Mouse (Mus musculus): Measurements from ENCODE around the gene Tspan11.

The Tspan11 gene

DNA sequence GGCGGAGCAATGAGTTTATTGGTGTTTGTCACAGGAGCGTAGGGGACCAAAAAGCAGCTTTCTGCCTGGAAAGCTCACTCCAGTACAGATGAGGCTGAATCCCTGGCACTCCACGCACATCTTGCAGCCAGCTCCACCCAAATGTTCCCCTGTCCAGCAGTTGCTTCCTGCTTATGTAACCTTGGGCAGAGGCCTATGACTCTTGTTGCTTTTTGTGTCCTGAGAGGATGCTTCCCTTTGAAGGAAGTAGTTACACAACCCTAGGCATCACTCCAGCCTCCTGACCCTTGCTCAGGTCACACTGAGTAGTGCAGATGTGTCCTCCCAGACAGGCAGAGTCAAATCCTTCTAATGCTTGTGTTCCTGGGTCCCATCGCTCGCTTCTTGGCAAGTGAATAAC, 46.5 kb downstream of the Tspan11 start:
- no peak for DNase-seq (ENCODE audit: low spot score in 2 of 2)

- DNase-seq (ENCODE audit: low spot score in 2 of 2), result no peak
These were observed 47.7 kb downstream of the Tspan11 start for GRCm38 (mm10) chr6:127935105-127935504.

DNA sequence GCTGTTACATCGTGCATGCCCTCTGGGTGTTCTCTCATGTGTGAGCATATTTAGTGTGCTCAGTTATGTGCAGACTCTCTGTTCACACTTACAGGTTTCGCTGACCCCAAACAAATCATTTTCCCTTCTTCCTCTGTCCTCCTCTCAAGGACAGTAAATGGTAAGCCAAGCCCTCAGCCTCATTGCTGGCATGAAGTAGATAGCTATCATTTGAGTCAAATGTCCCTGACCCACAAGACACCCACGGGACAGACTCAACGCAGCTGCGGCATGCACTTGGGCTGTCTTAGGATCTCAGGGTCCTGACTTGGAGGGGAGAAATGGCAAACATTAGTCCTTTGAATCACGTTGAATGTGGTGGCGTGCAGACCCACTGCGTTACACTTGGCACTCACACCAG, 55.0 kb downstream of the Tspan11 start:
- DNase-seq (ENCODE audit: low spot score in 2 of 2), result no peak

GRCm38 (mm10) chr6:127945725-127946124, 58.3 kb downstream of the Tspan11 start:
- peak; percentile 55 to 74 for DNase-seq (ENCODE audit: low spot score in 2 of 2)

DNA sequence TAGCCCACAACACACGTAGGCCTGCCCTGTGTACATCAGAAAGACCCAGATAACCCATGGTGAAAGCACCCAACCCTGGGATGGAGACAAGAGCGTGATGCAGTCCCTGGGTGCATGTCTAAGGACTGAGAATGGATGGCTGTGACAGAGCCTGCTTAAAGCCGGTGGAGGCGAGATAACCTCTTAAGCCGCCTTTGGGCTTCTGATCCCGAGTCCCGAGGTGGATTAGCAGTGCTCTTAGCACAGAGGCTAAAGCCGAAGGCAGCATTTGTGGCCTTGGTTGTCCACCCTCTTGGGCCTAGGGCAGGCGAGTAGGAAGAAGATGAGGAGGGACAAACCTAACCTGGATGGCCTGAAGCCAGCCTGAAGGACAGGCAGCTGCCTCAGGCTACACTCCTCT, 61.3 kb downstream of the Tspan11 start:
- DNase-seq (ENCODE audit: low spot score in 2 of 2), result no peak

DNA sequence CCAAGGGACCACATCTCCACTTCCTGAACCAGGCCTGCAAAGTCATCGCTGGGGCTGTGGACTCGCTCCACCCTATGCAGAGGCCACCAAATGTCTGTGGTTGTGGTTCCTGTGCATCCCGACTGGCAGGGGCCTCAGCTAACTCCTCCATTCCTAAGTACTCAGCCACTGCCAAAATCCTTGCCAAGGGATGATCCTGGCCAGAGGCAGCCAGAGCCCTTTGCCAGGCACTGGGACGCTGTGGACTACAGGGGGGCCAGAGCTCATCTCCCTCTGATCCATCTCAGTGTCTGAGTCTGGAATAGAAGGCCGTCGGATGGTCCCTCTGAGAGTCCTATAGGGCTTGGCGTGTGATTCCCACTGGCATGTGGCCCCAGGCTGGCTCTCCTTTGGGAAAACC, 62.5 kb downstream of the Tspan11 start:
- no peak for DNase-seq (ENCODE audit: low spot score in 2 of 2)

- no peak for DNase-seq (ENCODE audit: low spot score in 2 of 2)
These were observed 65.7 kb downstream of the Tspan11 start for GRCm38 (mm10) chr6:127953071-127953470.

DNA sequence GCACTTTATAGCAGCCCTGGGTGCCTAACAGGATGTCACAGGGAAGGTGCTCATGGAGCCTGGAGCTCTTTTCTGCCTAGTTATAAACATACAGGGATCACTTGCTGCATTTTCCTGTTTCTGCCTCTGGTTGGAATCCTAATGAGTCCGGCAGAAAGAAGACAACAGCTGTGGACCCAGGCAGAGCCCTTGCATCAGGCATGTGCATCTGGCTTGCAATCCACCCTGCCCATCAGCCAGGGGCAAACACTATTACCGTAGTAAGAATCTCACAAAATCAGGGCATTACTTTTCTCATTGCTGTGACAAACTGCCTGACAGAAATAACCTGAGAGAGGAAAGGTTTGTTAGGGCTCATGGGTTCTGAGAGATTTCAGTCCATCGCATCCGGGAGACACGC, 68.8 kb downstream of the Tspan11 start:
- DNase-seq (ENCODE audit: low spot score in 2 of 2), result no peak

DNA sequence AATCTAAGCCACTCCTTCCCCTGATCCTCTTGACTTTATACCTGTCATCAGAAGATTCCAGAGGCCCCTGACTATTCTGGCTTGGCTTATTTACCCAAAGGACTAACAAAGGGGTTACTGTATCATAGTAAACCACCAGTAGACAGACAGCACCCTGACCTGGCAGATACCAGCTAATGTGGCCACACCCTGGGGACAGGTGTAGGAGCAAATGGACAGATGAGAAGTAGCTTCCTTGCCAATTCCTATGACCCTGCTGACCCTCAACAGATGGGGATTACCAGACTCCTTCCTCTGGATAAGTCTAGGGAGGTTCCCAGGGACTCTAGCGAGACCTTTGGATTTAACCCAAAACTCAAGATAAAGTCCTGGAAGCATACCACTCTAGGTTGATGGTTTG, 72.8 kb downstream of the Tspan11 start:
- no peak for DNase-seq (ENCODE audit: low spot score in 2 of 2)

DNA sequence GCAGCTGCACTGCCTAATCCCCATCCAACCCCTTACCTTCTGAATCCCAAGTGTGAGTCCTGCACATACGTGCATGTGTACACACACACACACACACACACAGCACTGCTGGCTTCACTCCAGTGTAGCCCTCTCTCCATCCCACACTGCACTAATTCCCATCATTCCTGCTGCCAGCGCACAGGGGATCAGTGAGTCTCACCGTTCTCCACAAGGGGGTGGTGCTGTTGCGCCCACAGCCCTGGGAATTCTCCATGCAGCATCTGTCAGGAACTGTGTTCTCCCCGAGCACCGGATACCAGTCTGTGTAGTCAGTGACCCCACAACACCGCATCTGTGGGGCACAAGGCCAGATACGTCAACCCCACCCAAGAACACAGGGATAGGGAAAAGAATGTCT, 78.1 kb downstream of the Tspan11 start:
- DNase-seq (ENCODE audit: low spot score in 2 of 2), result no peak

DNA sequence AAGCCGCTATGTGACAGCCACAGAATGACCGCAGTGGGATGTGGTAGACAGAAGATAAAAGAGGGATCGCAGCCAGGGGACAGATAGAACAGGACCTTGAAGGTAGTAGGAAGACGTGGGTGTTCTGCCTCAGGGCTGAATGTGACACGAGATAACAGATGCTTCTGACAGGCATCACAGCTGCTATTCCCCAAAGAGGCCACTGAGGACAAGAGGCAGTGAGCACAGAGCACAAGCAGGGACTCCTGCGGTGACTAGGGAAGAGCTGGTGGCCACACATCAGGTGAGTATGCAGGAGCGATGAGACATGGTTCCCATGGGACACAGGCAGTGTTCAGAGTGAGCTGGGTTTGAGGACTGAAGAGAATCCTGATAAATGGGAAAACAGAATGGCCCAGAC, 82.3 kb downstream of the Tspan11 start:
- no peak for DNase-seq (ENCODE audit: low spot score in 2 of 2)

DNA sequence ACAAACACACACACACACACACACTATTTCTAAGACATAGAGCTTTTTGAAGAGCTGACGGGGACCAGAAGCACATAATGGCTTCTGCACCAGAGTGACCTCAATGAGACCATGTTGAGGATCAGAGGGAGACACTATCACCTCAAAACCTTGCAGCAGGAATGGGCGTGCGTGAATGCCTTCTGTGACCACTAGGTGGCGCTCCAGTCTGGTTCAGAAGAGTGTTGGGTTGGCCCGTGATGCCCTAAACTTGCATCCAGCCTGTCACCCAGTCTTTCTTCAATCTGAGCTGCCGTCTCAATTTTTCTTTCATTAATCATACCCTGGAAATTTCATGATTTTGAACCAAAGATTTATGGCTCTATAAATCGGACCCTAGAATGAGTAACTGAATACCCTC, 82.7 kb downstream of the Tspan11 start:
- peak; percentile 67 to 85 for DNase-seq (ENCODE audit: low spot score in 2 of 2)

DNA sequence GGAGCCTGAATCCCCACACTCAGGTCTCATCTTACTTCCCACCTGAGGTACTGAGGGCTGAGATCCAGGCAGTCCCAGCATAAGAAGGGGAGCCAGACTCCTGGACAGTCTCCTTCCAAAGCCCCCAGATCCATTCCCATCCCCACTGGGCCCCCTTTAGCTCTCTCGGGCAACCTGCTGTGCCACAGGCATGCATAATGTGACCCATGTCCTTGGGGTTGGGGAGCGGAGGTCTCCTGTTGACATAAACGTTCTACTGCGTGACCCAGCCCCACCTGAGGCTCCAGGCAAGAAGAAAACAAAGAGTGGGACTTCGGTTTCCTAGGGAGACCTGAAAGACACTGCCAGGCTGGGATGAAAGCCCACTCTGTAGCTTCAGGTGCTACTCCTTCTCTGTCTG, 83.5 kb downstream of the Tspan11 start:
- DNase-seq (ENCODE audit: low spot score in 2 of 2), result no peak

DNA sequence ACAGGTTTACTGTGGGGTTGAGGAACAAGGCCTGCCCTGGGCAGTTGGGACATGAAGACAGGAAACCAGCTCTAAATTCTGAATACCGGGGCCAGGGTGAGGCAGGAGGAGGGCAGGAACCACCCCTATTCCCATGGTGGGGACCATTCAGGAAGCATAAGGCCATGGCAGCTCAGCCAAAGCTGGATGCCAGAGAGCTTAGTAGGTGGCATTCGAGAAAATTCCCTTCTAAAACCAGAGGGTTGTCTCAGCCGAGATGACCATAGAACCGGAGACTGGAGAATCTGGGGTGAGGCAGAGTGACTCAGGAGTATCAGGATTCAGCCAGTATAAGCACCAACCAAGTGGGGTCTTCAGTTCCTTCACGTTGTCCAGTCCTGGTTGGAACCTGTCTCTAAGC, 84.5 kb downstream of the Tspan11 start:
- no peak for DNase-seq (ENCODE audit: low spot score in 2 of 2)

DNA sequence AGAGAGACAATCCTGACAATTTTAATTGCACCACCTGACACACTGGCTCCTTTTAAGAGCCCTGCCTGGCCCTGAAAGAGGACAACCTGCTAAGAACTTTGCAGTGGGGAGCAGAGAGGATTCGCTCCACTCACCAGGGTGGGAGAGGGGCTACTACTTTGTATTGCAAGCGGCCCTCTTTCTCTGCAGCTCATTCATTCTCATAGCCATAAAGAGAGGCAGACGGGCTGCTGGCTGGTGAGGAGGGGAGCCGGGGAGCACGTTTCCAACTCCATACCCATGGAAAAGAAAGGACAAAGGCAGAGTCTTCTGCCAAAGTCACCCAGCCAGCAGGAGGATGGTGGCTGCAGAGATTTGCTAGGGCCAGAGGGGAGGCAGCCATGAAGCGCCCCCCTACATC, 86.2 kb downstream of the Tspan11 start:
- DNase-seq (ENCODE audit: low spot score in 2 of 2), result no peak

GRCm38 (mm10) chr6:127974000-127974399, 86.6 kb downstream of the Tspan11 start:
- no peak for DNase-seq (ENCODE audit: low spot score in 2 of 2)

DNA sequence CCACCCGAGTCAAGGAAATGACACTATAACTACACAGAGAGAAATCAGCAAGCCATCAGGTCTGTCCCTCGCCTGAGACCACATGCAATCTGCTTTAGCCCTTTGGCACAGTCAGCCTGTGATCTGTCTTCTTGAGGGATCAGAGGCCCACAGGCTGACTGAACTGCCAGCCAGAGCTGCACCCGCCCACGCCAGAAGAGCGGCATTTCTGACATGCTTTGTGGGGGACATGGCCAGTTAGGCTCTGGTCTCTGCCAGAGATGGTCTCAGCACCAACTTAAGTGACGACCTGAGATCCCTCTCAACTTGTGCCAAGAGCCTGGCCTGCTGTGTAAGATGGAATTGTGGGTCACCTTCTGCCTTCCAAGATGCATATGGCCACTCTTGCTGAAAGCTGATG, 89.3 kb downstream of the Tspan11 start:
- DNase-seq (ENCODE audit: low spot score in 2 of 2), result no peak

DNA sequence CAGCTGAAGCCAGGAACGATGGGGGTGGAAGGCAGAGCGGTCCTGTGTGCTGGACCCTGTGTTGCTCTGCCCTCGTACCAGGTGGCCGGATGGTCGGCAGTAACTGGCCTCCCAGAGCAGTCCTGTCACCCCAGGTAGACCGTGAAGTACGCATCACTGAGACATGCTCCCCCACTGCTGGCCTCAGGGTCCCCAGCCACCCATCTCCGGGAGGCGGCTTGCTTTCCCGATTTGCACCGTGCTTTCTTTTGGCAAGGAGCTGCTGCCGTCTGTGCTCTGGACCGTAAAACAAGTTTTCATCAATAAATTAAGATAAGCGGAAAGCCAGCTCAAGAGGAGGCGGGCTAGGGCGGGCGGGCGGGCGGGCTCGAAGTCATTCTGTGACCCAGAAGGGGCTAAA, 91.6 kb downstream of the Tspan11 start:
- DNase-seq (ENCODE audit: low spot score in 2 of 2), result no peak

DNA sequence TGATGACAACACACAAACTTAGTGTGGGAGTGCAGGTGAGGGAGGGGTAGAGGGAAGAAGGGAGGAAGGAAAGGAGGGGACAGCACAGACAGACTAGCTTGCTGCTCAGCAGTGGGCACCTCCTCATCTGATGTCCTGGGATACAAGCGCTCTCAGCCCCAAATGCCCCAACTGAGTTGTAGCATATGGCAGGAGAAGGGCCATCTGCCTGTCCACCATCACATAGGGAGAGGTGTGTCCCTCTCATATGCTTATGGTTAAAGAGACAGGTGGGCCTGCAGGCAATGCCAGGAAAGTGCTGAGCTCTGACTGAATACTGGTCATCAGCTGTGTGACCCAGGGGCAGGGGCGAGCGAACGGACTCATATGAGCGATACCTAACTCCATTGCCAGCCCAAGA, 92.4 kb downstream of the Tspan11 start:
- DNase-seq (ENCODE audit: low spot score in 2 of 2), result no peak

- DNase-seq (ENCODE audit: low spot score in 2 of 2), result no peak
These were observed 93.1 kb downstream of the Tspan11 start for GRCm38 (mm10) chr6:127980381-127981045.

- DNase-seq (ENCODE audit: low spot score in 2 of 2), result peak in 1 of 2 experiments; percentile 57
These were observed 93.8 kb downstream of the Tspan11 start for GRCm38 (mm10) chr6:127981176-127981575.

GRCm38 (mm10) chr6:127986357-127986756, 99.0 kb downstream of the Tspan11 start:
- DNase-seq (ENCODE audit: low spot score in 2 of 2), result no peak

DNA sequence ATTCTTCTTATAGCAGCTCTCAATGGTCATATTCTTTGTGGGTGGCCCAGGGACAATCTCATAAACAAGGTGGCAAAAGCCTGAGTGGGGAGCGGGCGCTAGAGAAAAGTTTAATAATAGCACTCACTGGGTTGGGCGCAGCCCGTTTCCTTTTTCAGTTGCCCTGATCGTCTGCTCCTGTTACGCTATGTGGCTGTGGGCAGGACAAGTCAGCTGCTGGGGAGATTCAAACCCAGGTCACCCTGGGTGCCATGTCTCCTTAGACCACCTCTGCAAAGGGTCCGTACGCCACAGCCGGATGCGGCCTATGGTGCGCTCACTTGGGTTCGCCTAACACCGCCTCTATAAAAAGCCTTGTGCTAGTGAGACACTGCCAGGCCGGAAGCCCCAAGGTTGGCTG, 100.0 kb downstream of the Tspan11 start:
- no peak for DNase-seq (ENCODE audit: low spot score in 2 of 2)

DNA sequence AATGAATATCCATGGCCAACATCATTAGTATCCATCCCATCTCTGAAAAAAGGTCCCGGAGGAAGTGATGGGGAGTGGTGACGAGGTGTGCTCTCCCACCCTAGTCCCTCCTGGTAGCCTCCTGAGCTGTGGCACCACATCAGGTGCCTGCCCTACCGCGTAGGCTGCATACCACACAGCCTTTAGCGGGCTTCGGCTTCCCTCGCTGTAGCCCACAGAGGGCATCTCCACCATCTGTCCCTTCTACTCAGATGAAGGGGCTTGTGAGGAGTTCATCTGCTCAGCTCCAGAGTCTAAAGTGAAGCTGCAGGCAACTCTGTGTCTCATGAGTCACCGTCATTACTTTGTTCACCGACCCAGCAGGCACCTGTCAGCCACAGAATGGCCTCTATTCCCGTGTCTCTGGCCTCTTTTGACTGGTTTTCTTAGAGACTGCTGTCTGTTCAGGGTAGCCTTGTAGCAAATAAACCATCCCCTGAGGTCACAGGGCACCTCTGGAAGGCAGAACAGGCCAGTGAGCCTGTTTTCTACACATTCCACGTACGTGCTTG, 101.6 kb downstream of the Tspan11 start:
- DNase-seq (ENCODE audit: low spot score in 2 of 2), result no peak

All from urinary bladder, postnatal 4 days (tissue).